16 mouse cellular contexts compared by ENCODE assay signal in genomic region chr11:68273855-68274254, GRCm38 (mm10).
A peak's percentile ranks its signal among the peaks of the same experiment; 100 is the strongest.
DNase-seq lines count a peak whose midpoint lies in the region; ATAC-seq lines count a peak whose summit lies in the region.
"Had no signal": no experiment of that assay in that cellular context is flagged by ENCODE, and none has a peak within 500 bp of the region (broad histone marks: within the 10 kb centered on the region; RNA-seq: fewer than 3 reads in every experiment).

No protein-coding gene starts in this region.

- H3K9ac ChIP-seq in forebrain, embryonic 16.5 days (replicated peaks; ENCODE audit: low read depth, low read length), result 0 out of 2 replicates have a peak overlapping the region, but pooled peaks have one; percentile 22
- H3K9ac ChIP-seq in neural tube, embryonic 12.5 days, result peak overlapping the region; percentile 5; the same call in 1 of the 2 replicates

- no peaks in the 10 kb centered on the region for H3K9me3 ChIP-seq in forebrain, embryonic 16.5 days (ENCODE audit: control insufficient read depth, low read length)
- H3K9me3 ChIP-seq in midbrain, embryonic 10.5 days (replicated peaks), result no peaks in the 10 kb centered on the region
- H3K9me3 ChIP-seq in neural tube, embryonic 12.5 days, result no peaks in the 10 kb centered on the region
- H3K9me3 ChIP-seq: G1E; heart, embryonic 10.5 days had no signal

- ATAC-seq in forebrain, embryonic 16.5 days, result peak; percentile 56; the same call in 1 of the 2 replicates
- peak; percentile 72 for ATAC-seq in neural tube, embryonic 12.5 days (ENCODE audit: low FRiP score, low read depth)

- no peaks in the 10 kb centered on the region for H3K27me3 ChIP-seq in forebrain, embryonic 16.5 days (replicated peaks; ENCODE audit: control insufficient read depth, insufficient read depth, low read length)
- peaks cover 90% of the 10 kb centered on the region for H3K27me3 ChIP-seq in midbrain, embryonic 10.5 days (ENCODE audit: low read depth, poor library complexity, severe bottlenecking)
- no peaks in the 10 kb centered on the region for H3K27me3 ChIP-seq in neural tube, embryonic 12.5 days (replicated peaks)

- H3K4me3 ChIP-seq in forebrain, embryonic 16.5 days (replicated peaks; ENCODE audit: low read length), result no peak overlapping the region
- peak overlapping the region; percentile 36 for H3K4me3 ChIP-seq in midbrain, embryonic 10.5 days
- no peak overlapping the region for H3K4me3 ChIP-seq in neural tube, embryonic 12.5 days
- H3K4me3 ChIP-seq: heart, embryonic 10.5 days had no signal

- WGBS in forebrain, embryonic 16.5 days, result 13% methylated on average over 12 of the region's 12 CpGs
- 33% methylated on average over 12 of the region's 12 CpGs for WGBS in midbrain, embryonic 10.5 days
- 26% methylated on average over 12 of the region's 12 CpGs for WGBS in neural tube, embryonic 12.5 days

- no peak overlapping the region for H3K27ac ChIP-seq in forebrain, embryonic 16.5 days (ENCODE audit: low read length)
- peak overlapping the region; percentile 87 for H3K27ac ChIP-seq in midbrain, embryonic 10.5 days (replicated peaks)
- H3K27ac ChIP-seq in neural tube, embryonic 12.5 days, result peak overlapping the region; percentile 11; the same call in 1 of the 2 replicates
- H3K27ac ChIP-seq: heart, embryonic 10.5 days had no signal

- H3K4me1 ChIP-seq in forebrain, embryonic 16.5 days (replicated peaks; ENCODE audit: control insufficient read depth, insufficient read depth, low read length), result peaks cover 12% of the 10 kb centered on the region
- peaks cover 97% of the 10 kb centered on the region for H3K4me1 ChIP-seq in midbrain, embryonic 10.5 days
- H3K4me1 ChIP-seq in neural tube, embryonic 12.5 days, result peaks cover 60% of the 10 kb centered on the region

- DNase-seq in embryo, embryonic 11 days, result peak; percentile 72
- DNase-seq in midbrain, embryonic 10.5 days (ENCODE audit: low spot score), result peak; percentile 65
- DNase-seq in layer of hippocampus, postnatal 14 days (ENCODE audit: low spot score in 2 of 2), result no peak
- no peak for DNase-seq in gastrocnemius, postnatal 4 days (ENCODE audit: low spot score in 2 of 2)
- no peak for DNase-seq in layer of hippocampus, adult 18-20 months (ENCODE audit: low spot score in 2 of 2)
- DNase-seq in heart, postnatal 10 days, result no peak
- DNase-seq: adrenal gland, postnatal 36 days; heart, postnatal 36 days; kidney, adult 18-20 months; liver; right cerebral cortex, postnatal 4 days; thymus, postnatal 25 days had no signal

- H3K36me3 ChIP-seq in forebrain, embryonic 16.5 days (ENCODE audit: control insufficient read depth, insufficient read depth), result no peaks in the 10 kb centered on the region
- H3K36me3 ChIP-seq in midbrain, embryonic 10.5 days, result peaks cover 49% of the 10 kb centered on the region
- no peaks in the 10 kb centered on the region for H3K36me3 ChIP-seq in neural tube, embryonic 12.5 days
- H3K36me3 ChIP-seq: G1E had no signal

- intact Hi-C loops in heart, postnatal 10 days (cut with DNase I), result no loop called here

- H3K4me2 ChIP-seq in forebrain, embryonic 16.5 days (ENCODE audit: low read length), result peak overlapping the region; percentile 5
- H3K4me2 ChIP-seq in neural tube, embryonic 12.5 days (replicated peaks), result peak overlapping the region; percentile 12

Comparison
In these comparisons a context has a peak if more than half of its experiments do, and no peak if none do; other contexts are left out.
1. DNase-seq: peak in embryo, embryonic 11 days (single experiment) and midbrain, embryonic 10.5 days (single experiment); none in layer of hippocampus, postnatal 14 days (0 of 2), gastrocnemius, postnatal 4 days (0 of 2), layer of hippocampus, adult 18-20 months (0 of 2) and heart, postnatal 10 days (0 of 2).